Mouse (Mus musculus): Measurements from ENCODE around the gene Rps8.

The Rps8 gene

GRCm38 (mm10) chr4:117148047-117148713, 7.9 kb downstream of the Rps8 start:
- DNase-seq = no peak

GRCm38 (mm10) chr4:117146176-117146575, 9.9 kb downstream of the Rps8 start:
- peak; percentile 63 to 74 for DNase-seq

- no peak for DNase-seq
These were observed 10.8 kb downstream of the Rps8 start for GRCm38 (mm10) chr4:117145248-117145647.

GRCm38 (mm10) chr4:117143023-117143422, 13.0 kb downstream of the Rps8 start:
- DNase-seq = no peak

- DNase-seq = no peak
These were observed 15.4 kb downstream of the Rps8 start for GRCm38 (mm10) chr4:117140613-117141012.

GRCm38 (mm10) chr4:117139217-117139612, 16.8 kb downstream of the Rps8 start:
- DNase-seq = no peak

- no peak for DNase-seq
These were observed 17.5 kb downstream of the Rps8 start for GRCm38 (mm10) chr4:117138295-117139216.

- no peak for DNase-seq
These were observed 20.0 kb downstream of the Rps8 start for GRCm38 (mm10) chr4:117136034-117136433.

- DNase-seq = no peak
These were observed 21.4 kb downstream of the Rps8 start for GRCm38 (mm10) chr4:117134601-117134995.

- peak; percentile 93 to 97 for DNase-seq
These were observed 22.0 kb downstream of the Rps8 start, which contains the start of gene Plk3 for GRCm38 (mm10) chr4:117133817-117134600. Plk3 (minus strand) TSS chr4:117133963.

GRCm38 (mm10) chr4:117133366-117133796, 22.7 kb downstream of the Rps8 start:
- DNase-seq = no peak

GRCm38 (mm10) chr4:117132794-117133143, 23.3 kb downstream of the Rps8 start:
- DNase-seq = no peak

- no peak for DNase-seq
These were observed 23.9 kb downstream of the Rps8 start for GRCm38 (mm10) chr4:117131890-117132793.

GRCm38 (mm10) chr4:117131198-117131597, 24.8 kb downstream of the Rps8 start:
- DNase-seq = no peak

GRCm38 (mm10) chr4:117130790-117131189, 25.3 kb downstream of the Rps8 start:
- no peak for DNase-seq

GRCm38 (mm10) chr4:117127991-117128686, 27.9 kb downstream of the Rps8 start:
- no peak for DNase-seq

GRCm38 (mm10) chr4:117126675-117127290, 29.3 kb downstream of the Rps8 start, which contains the start of gene Tctex1d4:
Tctex1d4 (plus strand) TSS chr4:117126794.
- no peak for DNase-seq

- DNase-seq = peak; percentile 63 to 74
These were observed 30.0 kb downstream of the Rps8 start for GRCm38 (mm10) chr4:117125910-117126674.

- DNase-seq = peak in 1 of 2 experiments; percentile 22
These were observed 30.6 kb downstream of the Rps8 start, which contains the start of gene Btbd19 for GRCm38 (mm10) chr4:117125348-117125909. Btbd19 (minus strand) TSS chr4:117125725.

Measured in thymus, adult 18-20 months (tissue).